Mouse (Mus musculus) ovary, postnatal 36 days (tissue): Measurements from ENCODE around the gene 4933434E20Rik.

Experiments used
- DNase-seq: peaks from one replicate; pipeline ENCODE4 v3.0.0; 2022; ENCODE audit warnings: low spot score, mixed read lengths

Gene 4933434E20Rik

GRCm38 (mm10) chr3:90081365-90082240, 30.2 kb downstream of the 4933434E20Rik start:
- no peak for DNase-seq

DNA sequence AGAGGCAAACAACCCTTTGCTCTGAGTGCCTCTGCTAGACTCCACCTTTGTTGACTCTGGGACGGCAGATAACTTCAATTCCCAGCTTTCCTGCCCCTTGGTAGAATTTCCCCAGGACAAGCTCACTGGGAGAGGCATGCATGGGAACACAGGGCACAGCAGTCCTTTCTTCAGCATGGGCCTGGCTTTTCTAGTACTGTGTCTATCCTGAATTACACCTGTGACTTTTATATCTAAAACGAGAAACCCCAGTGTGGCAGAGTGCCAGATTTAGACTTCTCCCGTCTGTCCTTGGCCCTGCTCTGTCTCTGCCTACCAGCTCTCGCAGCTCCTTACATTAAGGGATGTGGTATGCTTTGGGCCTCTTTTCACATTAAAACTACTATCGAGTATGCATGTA, 31.6 kb downstream of the 4933434E20Rik start:
- DNase-seq: no peak

DNA sequence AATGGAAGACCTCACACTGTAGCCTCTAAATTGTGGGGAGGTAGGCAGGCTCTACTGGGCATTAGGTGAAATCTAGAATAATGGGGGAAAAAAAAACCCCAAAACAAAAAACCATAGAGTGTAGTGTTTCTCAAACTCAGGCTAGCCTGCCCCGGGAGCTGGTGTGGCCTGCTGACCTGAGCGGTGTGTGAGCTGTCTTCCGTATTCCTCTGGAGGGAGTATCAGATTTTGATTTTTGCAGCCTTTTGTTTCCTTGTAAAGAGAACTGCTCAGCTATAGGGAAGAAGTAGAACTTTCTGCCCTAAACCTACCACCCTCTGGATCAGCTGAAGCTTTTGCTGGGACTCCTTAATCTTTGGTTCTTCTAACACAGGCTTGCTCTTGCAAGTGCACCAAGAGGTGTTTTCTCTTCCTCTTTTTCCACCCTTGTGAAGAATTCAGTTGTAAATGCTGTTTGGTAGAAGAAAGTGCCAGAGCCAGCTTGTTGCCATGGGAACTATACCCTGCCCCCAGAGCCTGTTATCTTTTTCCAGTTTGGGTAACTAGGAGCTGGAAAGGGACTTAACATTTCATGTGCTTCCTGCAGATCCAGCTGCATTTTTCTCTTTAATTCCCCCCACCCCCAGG, 32.4 kb downstream of the 4933434E20Rik start:
- no peak for DNase-seq

- DNase-seq: no peak
Observed at GRCm38 (mm10) chr3:90084790-90085189, 33.4 kb downstream of the 4933434E20Rik start.

DNA sequence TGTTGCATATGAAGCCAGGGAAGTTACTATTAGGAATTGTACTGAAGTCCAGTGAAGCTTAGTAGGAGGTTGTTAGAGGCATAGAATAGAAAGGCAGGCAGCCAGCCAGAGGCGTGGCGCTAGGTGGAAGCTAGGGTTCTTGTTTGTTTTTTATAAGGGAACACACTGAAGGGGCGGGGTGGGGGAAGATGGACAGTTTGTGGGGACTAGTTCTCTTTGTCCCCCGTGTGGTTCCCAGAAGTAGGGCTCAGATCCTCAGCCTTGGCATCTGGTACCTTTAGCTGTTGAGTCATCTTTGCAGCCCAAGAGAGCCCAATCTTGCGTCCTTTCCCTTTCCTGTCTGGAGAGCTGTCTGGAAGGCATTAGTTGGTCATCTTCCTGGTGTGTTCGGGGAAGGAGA, 33.8 kb downstream of the 4933434E20Rik start:
- no peak for DNase-seq

- DNase-seq: no peak
Observed at GRCm38 (mm10) chr3:90086068-90086467, 34.6 kb downstream of the 4933434E20Rik start.

- DNase-seq: no peak
Observed at GRCm38 (mm10) chr3:90088617-90089016, 37.2 kb downstream of the 4933434E20Rik start.

GRCm38 (mm10) chr3:90090892-90091291, 39.5 kb downstream of the 4933434E20Rik start:
- DNase-seq: peak; percentile 50

DNA sequence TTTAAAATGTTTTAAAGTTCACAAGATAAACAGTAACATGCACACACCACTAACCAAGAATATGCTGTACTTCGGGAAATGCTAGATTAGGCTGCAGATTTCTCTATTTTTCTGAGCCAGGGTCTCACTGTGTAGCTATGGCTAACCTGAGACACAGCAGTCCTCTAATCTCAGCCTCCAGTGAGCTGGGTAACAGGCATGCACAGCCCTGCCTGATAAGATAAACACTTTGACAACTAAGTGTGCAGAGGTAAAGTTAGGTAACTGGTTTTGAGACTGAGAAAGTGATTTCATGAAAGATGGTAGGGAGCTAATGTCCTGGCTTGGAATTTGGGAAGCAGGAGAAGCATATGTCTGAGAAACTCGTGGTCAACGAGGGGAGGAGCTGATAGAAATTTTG, 43.0 kb downstream of the 4933434E20Rik start:
- no peak for DNase-seq

DNA sequence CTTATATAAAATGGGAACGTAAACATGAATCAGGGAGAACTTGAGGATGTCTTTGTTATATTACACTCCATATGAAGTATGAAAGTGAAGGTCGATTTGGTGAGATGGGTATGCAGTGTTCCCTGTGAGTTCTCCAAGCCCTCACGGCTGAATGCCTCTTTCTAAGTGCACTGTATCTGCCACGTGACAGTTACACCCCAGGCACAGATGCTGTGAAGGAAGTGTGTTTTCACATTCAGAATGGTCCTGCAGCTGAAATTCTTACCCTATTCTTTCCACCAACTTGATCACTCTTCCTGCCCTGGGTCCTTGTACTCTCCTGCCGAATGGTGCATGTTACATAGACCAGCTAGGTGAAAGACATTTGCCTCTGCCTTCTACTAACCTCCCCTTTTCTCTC, 46.5 kb downstream of the 4933434E20Rik start:
- no peak for DNase-seq

- no peak for DNase-seq
Observed at GRCm38 (mm10) chr3:90101010-90101409, 49.6 kb downstream of the 4933434E20Rik start.

DNA sequence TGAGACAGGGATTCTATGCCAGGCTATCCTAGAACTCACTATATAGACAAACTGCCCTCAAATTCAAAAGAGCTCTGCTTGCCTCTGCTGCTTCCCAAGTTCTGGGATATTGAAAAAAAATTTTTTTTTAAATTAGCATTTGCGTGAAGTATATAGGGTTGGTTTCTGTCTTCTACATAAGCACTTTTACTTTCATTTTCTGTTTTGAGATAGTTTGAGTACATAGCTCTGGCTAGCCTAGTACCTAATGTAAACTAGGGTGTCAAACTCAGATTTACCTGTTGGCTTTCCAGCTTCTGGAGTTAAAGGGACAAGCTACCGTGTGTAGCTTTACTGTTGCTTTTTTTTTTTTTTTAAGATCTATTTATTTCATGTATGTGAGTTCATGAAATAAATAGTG, 50.2 kb downstream of the 4933434E20Rik start:
- DNase-seq: no peak

DNA sequence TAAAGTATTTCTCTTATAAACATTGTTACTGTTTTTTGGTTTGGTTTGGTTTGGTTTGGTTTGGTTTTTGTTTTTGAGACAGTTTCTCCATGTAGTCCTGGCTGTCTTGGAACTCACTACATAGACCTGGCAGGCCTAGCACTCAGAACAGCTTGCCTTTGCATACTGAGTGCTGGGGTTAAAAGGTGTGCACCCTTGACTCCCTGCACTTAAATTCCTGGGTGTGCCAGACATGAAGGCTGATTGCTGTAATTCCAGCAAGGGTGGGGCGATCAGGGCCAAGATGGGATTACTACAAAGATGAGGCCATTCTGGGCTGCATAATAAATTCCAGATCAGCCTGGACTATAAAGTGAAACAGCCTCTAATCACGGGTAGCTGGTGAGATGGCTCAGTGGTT, 50.8 kb downstream of the 4933434E20Rik start:
- no peak for DNase-seq

DNA sequence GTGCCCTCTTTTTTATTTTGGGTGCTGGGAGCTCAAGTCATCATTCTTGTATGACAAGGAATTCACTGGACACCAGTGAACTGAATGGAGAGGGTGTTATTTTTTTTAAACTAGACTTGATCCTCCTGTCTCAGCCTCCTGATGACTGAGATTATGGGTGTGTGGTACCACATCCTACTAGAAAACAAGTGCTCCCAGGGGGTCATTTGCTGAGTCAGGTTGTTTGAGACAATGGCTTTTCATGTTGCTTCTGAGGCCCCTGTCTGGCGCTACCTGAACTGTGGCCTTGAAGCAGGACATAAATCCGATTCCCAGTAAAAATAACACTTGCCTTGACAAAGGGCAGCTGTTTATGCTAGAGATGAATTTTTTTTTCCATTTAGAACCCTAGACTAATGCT, 51.7 kb downstream of the 4933434E20Rik start:
- no peak for DNase-seq

- no peak for DNase-seq
Observed at GRCm38 (mm10) chr3:90103938-90104337, 52.5 kb downstream of the 4933434E20Rik start, which contains the start of gene Nup210l. Gene Nup210l (plus strand): TSS chr3:90104132.

DNA sequence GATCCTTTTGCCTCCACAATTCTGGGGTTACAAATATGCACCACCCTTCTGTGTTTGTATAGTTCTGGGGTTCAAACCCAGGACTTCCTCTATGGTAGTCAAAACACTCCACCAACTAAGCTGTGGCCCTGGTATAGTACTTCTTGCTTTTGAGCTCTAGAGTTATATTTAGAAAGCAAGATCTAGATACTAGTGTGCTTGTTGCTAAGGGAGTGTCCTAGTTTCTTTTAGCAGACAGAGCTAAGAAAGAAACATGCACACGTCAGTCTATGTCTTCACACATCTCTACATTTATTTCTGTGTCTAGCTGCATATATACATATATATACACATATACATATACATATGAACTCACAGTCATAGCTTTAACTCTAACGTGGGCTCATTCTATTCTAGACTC, 60.3 kb downstream of the 4933434E20Rik start:
- no peak for DNase-seq

- DNase-seq: peak; percentile 29
Observed at GRCm38 (mm10) chr3:90114342-90114741, 62.9 kb downstream of the 4933434E20Rik start.

- no peak for DNase-seq
Observed at GRCm38 (mm10) chr3:90115526-90115925, 64.1 kb downstream of the 4933434E20Rik start.
